Mouse (Mus musculus): Measurements from ENCODE around the gene Ifna4. TPM values are rescaled to one million over a fixed set of nuclear protein-coding genes. Genes with fewer than 3 reads are reported as not detected.

Gene Ifna4
- polyA plus RNA-seq, 1 experiment = not detected

- Histone ChIP-seq H3K27ac (ENCODE audit: insufficient read depth, low read length) (no peak overlapping the region), H3K4me3 (ENCODE audit: insufficient read depth, low read length) (no peak overlapping the region), H3K4me1 (ENCODE audit: control insufficient read depth, insufficient read depth, low read length) (no peaks in the 10 kb centered on the region)
- no peak for TF ChIP-seq CTCF (IDR thresholded peaks at IDR 0.05; ENCODE audit: borderline replicate concordance, insufficient read depth, low read length)
- no peak for TF ChIP-seq POLR2A (IDR thresholded peaks at IDR 0.05; ENCODE audit: low read depth, low read length)
Observed at GRCm38 (mm10) chr4:88888236-88888635, 46.6 kb downstream of the Ifna4 start.

Other genes with a start within 250 kb of the Ifna4 start
- gene Ifna9, start 249.5 kb upstream of the Ifna4 start, polyA plus RNA-seq (2011; ENCODE audit: insufficient read length, low read depth, missing spikeins) = not detected in 2 replicates
- not detected in 2 replicates for gene Ifna12, start 238.5 kb upstream of the Ifna4 start, polyA plus RNA-seq (2011; ENCODE audit: insufficient read length, low read depth, missing spikeins)
- not detected in 2 replicates for gene C87499, start 207.4 kb upstream of the Ifna4 start, polyA plus RNA-seq (2011; ENCODE audit: insufficient read length, low read depth, missing spikeins)
- not detected in 2 replicates for gene Ifna13, start 197.4 kb upstream of the Ifna4 start, polyA plus RNA-seq (2011; ENCODE audit: insufficient read length, low read depth, missing spikeins)
- not detected in 2 replicates for gene Ifna16, start 164.9 kb upstream of the Ifna4 start, polyA plus RNA-seq (2011; ENCODE audit: insufficient read length, low read depth, missing spikeins)
- gene Ifna2, start 157.9 kb upstream of the Ifna4 start, polyA plus RNA-seq (2011; ENCODE audit: insufficient read length, low read depth, missing spikeins) = not detected in 2 replicates
- gene Ifnab, start 150.5 kb upstream of the Ifna4 start, polyA plus RNA-seq (2011; ENCODE audit: insufficient read length, low read depth, missing spikeins) = not detected in 2 replicates
- gene Gm26566, start 120.1 kb upstream of the Ifna4 start, polyA plus RNA-seq (2011; ENCODE audit: insufficient read length, low read depth, missing spikeins) = not detected in 2 replicates
- 103 and 123 TPM in 2 replicates for gene Klhl9, start 119.4 kb upstream of the Ifna4 start, polyA plus RNA-seq (2011; ENCODE audit: insufficient read length, low read depth, missing spikeins)
- gene Gm13271, start 87.0 kb upstream of the Ifna4 start, polyA plus RNA-seq (2011; ENCODE audit: insufficient read length, low read depth, missing spikeins) = not detected in 2 replicates
- not detected in 2 replicates for gene Gm13283, start 81.7 kb upstream of the Ifna4 start, polyA plus RNA-seq (2011; ENCODE audit: insufficient read length, low read depth, missing spikeins)
- gene Gm13290, start 68.0 kb upstream of the Ifna4 start, polyA plus RNA-seq (2011; ENCODE audit: insufficient read length, low read depth, missing spikeins) = 0.70 TPM in 1 of 2 replicates, not detected in the other
- not detected in 2 replicates for gene Gm13289, start 64.9 kb upstream of the Ifna4 start, polyA plus RNA-seq (2011; ENCODE audit: insufficient read length, low read depth, missing spikeins)
- gene Gm13272, start 62.0 kb upstream of the Ifna4 start, polyA plus RNA-seq (2011; ENCODE audit: insufficient read length, low read depth, missing spikeins) = not detected in 2 replicates
- 0.37 and 0.44 TPM in 2 replicates for gene Ifnz, start 59.7 kb upstream of the Ifna4 start, polyA plus RNA-seq (2011; ENCODE audit: insufficient read length, low read depth, missing spikeins)
- not detected in 2 replicates for gene Gm13276, start 56.2 kb upstream of the Ifna4 start, polyA plus RNA-seq (2011; ENCODE audit: insufficient read length, low read depth, missing spikeins)
- not detected in 2 replicates for gene Gm13277, start 53.2 kb upstream of the Ifna4 start, polyA plus RNA-seq (2011; ENCODE audit: insufficient read length, low read depth, missing spikeins)
- gene Gm13278, start 50.3 kb upstream of the Ifna4 start, polyA plus RNA-seq (2011; ENCODE audit: insufficient read length, low read depth, missing spikeins) = not detected in 2 replicates
- gene Gm13275, start 47.4 kb upstream of the Ifna4 start, polyA plus RNA-seq (2011; ENCODE audit: insufficient read length, low read depth, missing spikeins) = not detected in 2 replicates
- gene Gm13279, start 44.5 kb upstream of the Ifna4 start, polyA plus RNA-seq (2011; ENCODE audit: insufficient read length, low read depth, missing spikeins) = not detected in 2 replicates
- 0.44 and 2.3 TPM in 2 replicates for gene Gm13285, start 42.2 kb upstream of the Ifna4 start, polyA plus RNA-seq (2011; ENCODE audit: insufficient read length, low read depth, missing spikeins)
- gene Gm13287, start 38.6 kb upstream of the Ifna4 start, polyA plus RNA-seq (2011; ENCODE audit: insufficient read length, low read depth, missing spikeins) = 1.1 TPM in 1 of 2 replicates, not detected in the other
- 0.23 TPM in 1 of 2 replicates, not detected in the other for gene Gm13288, start 36.3 kb upstream of the Ifna4 start, polyA plus RNA-seq (2011; ENCODE audit: insufficient read length, low read depth, missing spikeins)
- gene Ifna7, start 25.6 kb upstream of the Ifna4 start, polyA plus RNA-seq (2011; ENCODE audit: insufficient read length, low read depth, missing spikeins) = not detected in 2 replicates
- gene Ifna11, start 21.9 kb upstream of the Ifna4 start, polyA plus RNA-seq (2011; ENCODE audit: insufficient read length, low read depth, missing spikeins) = not detected in 2 replicates
- not detected in 2 replicates for gene Ifna6, start 14.4 kb upstream of the Ifna4 start, polyA plus RNA-seq (2011; ENCODE audit: insufficient read length, low read depth, missing spikeins)
- not detected in 2 replicates for gene Ifna5, start 6.3 kb upstream of the Ifna4 start, polyA plus RNA-seq (2011; ENCODE audit: insufficient read length, low read depth, missing spikeins)
- not detected in 2 replicates for gene Ifna1, start 8.2 kb downstream of the Ifna4 start, polyA plus RNA-seq (2011; ENCODE audit: insufficient read length, low read depth, missing spikeins)
- gene Ifne, start 38.3 kb downstream of the Ifna4 start, polyA plus RNA-seq (2011; ENCODE audit: insufficient read length, low read depth, missing spikeins) = not detected in 2 replicates